8 mouse cellular contexts compared by ENCODE assay signal in genomic region chr19:12499485-12499884, GRCm38 (mm10). TPM values are rescaled to one million over a fixed set of nuclear protein-coding genes. Genes with fewer than 3 reads are reported as not detected.
DNase-seq lines count a peak whose midpoint lies in the region; ATAC-seq and TF ChIP-seq lines count a peak whose summit lies in the region.

No protein-coding gene starts in this region.

- no peak for DNase-seq in kidney, adult 2 months
- no peak for DNase-seq in kidney, postnatal 10 days
- DNase-seq in hindbrain, embryonic 10.5 days (ENCODE audit: low spot score): peak; percentile 41
- no peak for DNase-seq in c-Kit-positive CD71-positive TER-119-positive erythroid progenitor cells, embryonic 14.5 days (ENCODE audit: low spot score)
- DNase-seq in right cerebral cortex, postnatal 25 days: no peak
- no peak for DNase-seq in kidney, postnatal 14 days

- H3K27me3 ChIP-seq in kidney, adult 2 months (replicated peaks; ENCODE audit: control insufficient read depth, insufficient read depth, low read length): no peaks in the 10 kb centered on the region
- no peaks in the 10 kb centered on the region for H3K27me3 ChIP-seq in hindbrain, embryonic 10.5 days (ENCODE audit: insufficient read depth, poor library complexity, severe bottlenecking)
- no peaks in the 10 kb centered on the region for H3K27me3 ChIP-seq in midbrain, embryonic 15.5 days (replicated peaks)

- no peak for ATAC-seq in midbrain, embryonic 15.5 days (replicated peaks)

- H3K4me1 ChIP-seq in kidney, adult 2 months (ENCODE audit: control insufficient read depth, insufficient read depth, low read length): no peaks in the 10 kb centered on the region
- H3K4me1 ChIP-seq in bone marrow macrophage, adult 2 months (ENCODE audit: control insufficient read depth, insufficient read depth, low read length): peaks cover 15% of the 10 kb centered on the region
- peaks cover 64% of the 10 kb centered on the region for H3K4me1 ChIP-seq in hindbrain, embryonic 10.5 days (replicated peaks)
- peaks cover 35% of the 10 kb centered on the region for H3K4me1 ChIP-seq in midbrain, embryonic 15.5 days

- 57% methylated on average over 2 of the region's 2 CpGs for WGBS in kidney, adult 2 months
- WGBS in hindbrain, embryonic 10.5 days: 9% methylated on average over 2 of the region's 2 CpGs
- 2% methylated on average over 2 of the region's 2 CpGs for WGBS in midbrain, embryonic 15.5 days

- no peak overlapping the region for H3K4me3 ChIP-seq in kidney, adult 2 months (ENCODE audit: insufficient read depth, low read depth, low read length)
- 0 out of 2 replicates have a peak overlapping the region, but pooled peaks have one; percentile 96 for H3K4me3 ChIP-seq in bone marrow macrophage, adult 2 months (ENCODE audit: insufficient read depth, low read length)
- peak overlapping the region; percentile 90 for H3K4me3 ChIP-seq in hindbrain, embryonic 10.5 days
- H3K4me3 ChIP-seq in midbrain, embryonic 15.5 days: peak overlapping the region; percentile 88

- H3K9ac ChIP-seq in midbrain, embryonic 15.5 days: peak overlapping the region; percentile 89

- peak overlapping the region; percentile 89 for H3K4me2 ChIP-seq in midbrain, embryonic 15.5 days

- TF ChIP-seq CTCF in kidney, adult 2 months (conservative IDR thresholded peaks at IDR 0.05; ENCODE audit: insufficient read depth, insufficient read length, low read depth, low read length): no peak
- no peak for TF ChIP-seq CTCF in bone marrow macrophage, adult 2 months (IDR thresholded peaks at IDR 0.05; ENCODE audit: low read depth, low read length)

- no peaks in the 10 kb centered on the region for H3K9me3 ChIP-seq in hindbrain, embryonic 10.5 days
- H3K9me3 ChIP-seq in midbrain, embryonic 15.5 days: no peaks in the 10 kb centered on the region

- TF ChIP-seq POLR2A in kidney, adult 2 months (IDR thresholded peaks at IDR 0.05; ENCODE audit: low read depth, low read length): no peak
- TF ChIP-seq POLR2A in bone marrow macrophage, adult 2 months (IDR thresholded peaks at IDR 0.05; ENCODE audit: borderline replicate concordance, low read depth, low read length): no peak

- 0 out of 2 replicates have a peak overlapping the region, but pooled peaks have one; percentile 36 for H3K27ac ChIP-seq in kidney, adult 2 months (ENCODE audit: insufficient read depth, low read depth, low read length)
- no peak overlapping the region for H3K27ac ChIP-seq in bone marrow macrophage, adult 2 months (ENCODE audit: insufficient read depth, low read depth, low read length)
- H3K27ac ChIP-seq in hindbrain, embryonic 10.5 days: peak overlapping the region; percentile 100
- peak overlapping the region; percentile 94 for H3K27ac ChIP-seq in midbrain, embryonic 15.5 days

- no peaks in the 10 kb centered on the region for H3K36me3 ChIP-seq in kidney, adult 2 months (ENCODE audit: control insufficient read depth, insufficient read depth, low read length)
- peaks cover 32% of the 10 kb centered on the region for H3K36me3 ChIP-seq in hindbrain, embryonic 10.5 days
- H3K36me3 ChIP-seq in midbrain, embryonic 15.5 days (replicated peaks): no peaks in the 10 kb centered on the region

RNA-seq across cellular contexts. Expression of gene Dtx4, which starts 1.8 kb away (rescaled TPM):
- polyA plus RNA-seq in kidney, adult 2 months (2012; rRNA removed): 10.6 and 11.3 TPM in 2 replicates
- 18.5 and 19.3 TPM in 2 replicates for polyA plus RNA-seq in bone marrow macrophage, adult 2 months (2012; ENCODE audit: insufficient read depth, insufficient read length, missing spikeins)
- 56.5 and 65.2 TPM in 2 replicates for polyA plus RNA-seq in hindbrain, embryonic 10.5 days (2016; fragmentation: Nextera tagmentation; extraction: Ambion mirVana)
- polyA plus RNA-seq in midbrain, embryonic 15.5 days (2015; fragmentation: Nextera tagmentation; extraction: Ambion mirVana): 43.3 and 43.4 TPM in 2 replicates

RNA-seq across cellular contexts. Expression of gene Mpeg1, which starts 38.9 kb away (rescaled TPM):
- 3.8 and 7.4 TPM in 2 replicates for polyA plus RNA-seq in kidney, adult 2 months (2012; rRNA removed)
- polyA plus RNA-seq in bone marrow macrophage, adult 2 months (2012; ENCODE audit: insufficient read depth, insufficient read length, missing spikeins): 2,155 and 2,361 TPM in 2 replicates
- 0.24 and 0.35 TPM in 2 replicates for polyA plus RNA-seq in hindbrain, embryonic 10.5 days (2016; fragmentation: Nextera tagmentation; extraction: Ambion mirVana)
- polyA plus RNA-seq in midbrain, embryonic 15.5 days (2015; fragmentation: Nextera tagmentation; extraction: Ambion mirVana): 0.62 and 0.73 TPM in 2 replicates

RNA-seq across cellular contexts. Expression of gene Fam111a, which starts 46.1 kb away (rescaled TPM):
- polyA plus RNA-seq in kidney, adult 2 months (2012; rRNA removed): 0.45 and 1.4 TPM in 2 replicates
- polyA plus RNA-seq in bone marrow macrophage, adult 2 months (2012; ENCODE audit: insufficient read depth, insufficient read length, missing spikeins): 101 and 108 TPM in 2 replicates
- 15.3 and 20.2 TPM in 2 replicates for polyA plus RNA-seq in hindbrain, embryonic 10.5 days (2016; fragmentation: Nextera tagmentation; extraction: Ambion mirVana)
- polyA plus RNA-seq in midbrain, embryonic 15.5 days (2015; fragmentation: Nextera tagmentation; extraction: Ambion mirVana): 5.0 and 6.0 TPM in 2 replicates

Comparison
In these comparisons a context has a peak if more than half of its experiments do, and no peak if none do; other contexts are left out.
1. RNA of gene Mpeg1, which starts 38.9 kb away (polyA plus RNA-seq): 2,155 to 2,361 TPM in bone marrow macrophage, adult 2 months; 3.8 to 7.4 TPM in kidney, adult 2 months, 0.62 to 0.73 TPM in midbrain, embryonic 15.5 days and 0.24 to 0.35 TPM in hindbrain, embryonic 10.5 days; every median in the first group is over 100 times any median in the second.